Mouse (Mus musculus) heart, postnatal 14 days (tissue): ENCODE results near the gene Ccdc130. TPM values are rescaled to one million over a fixed set of nuclear protein-coding genes. Genes with fewer than 3 reads are reported as not detected.

ENCODE experiments used
- DNase-seq, 2 experiments: peaks; one replicate each; pipeline ENCODE4 v3.0.0; 2021 to 2022
- intact Hi-C: fragments of 180-260 bp; cut with DNase I; formaldehyde crosslinking; loops from one replicate; pipeline ENCODE4 v1.15.1; 2025
- long read RNA-seq, 2 experiments: library from polyadenylated mRNA; stranded (forward); transcript quantifications; one replicate each; pipeline ENCODE4 v2.0.0; 2021
- total RNA-seq, 2 experiments: library from RNA; stranded (reverse); gene quantifications; 2 replicates each; pipeline ENCODE4 v1.2.3; 2021

The Ccdc130 gene
- total RNA-seq, result 10 to 100 TPM in 1 of 2 experiments, 1 to 10 TPM in 1; 8.1 to 10.9 TPM
- long read RNA-seq, experiment 1, transcript Ccdc130-202 (10 exons, 2,119 nt), result major isoform, 10 of 15 reads
- long read RNA-seq, experiment 1, partial matches to known transcripts, result 1 of 15 reads
- long read RNA-seq, experiment 1, other reads (novel, unspliced or antisense), result 2 of 15 reads
- long read RNA-seq, experiment 2, transcript Ccdc130-202 (10 exons, 2,119 nt), result major isoform, 10 of 19 reads
- long read RNA-seq, experiment 2, partial matches to known transcripts, result 3 of 19 reads
- long read RNA-seq, experiment 2, other reads (novel, unspliced or antisense), result 5 of 19 reads

DNA sequence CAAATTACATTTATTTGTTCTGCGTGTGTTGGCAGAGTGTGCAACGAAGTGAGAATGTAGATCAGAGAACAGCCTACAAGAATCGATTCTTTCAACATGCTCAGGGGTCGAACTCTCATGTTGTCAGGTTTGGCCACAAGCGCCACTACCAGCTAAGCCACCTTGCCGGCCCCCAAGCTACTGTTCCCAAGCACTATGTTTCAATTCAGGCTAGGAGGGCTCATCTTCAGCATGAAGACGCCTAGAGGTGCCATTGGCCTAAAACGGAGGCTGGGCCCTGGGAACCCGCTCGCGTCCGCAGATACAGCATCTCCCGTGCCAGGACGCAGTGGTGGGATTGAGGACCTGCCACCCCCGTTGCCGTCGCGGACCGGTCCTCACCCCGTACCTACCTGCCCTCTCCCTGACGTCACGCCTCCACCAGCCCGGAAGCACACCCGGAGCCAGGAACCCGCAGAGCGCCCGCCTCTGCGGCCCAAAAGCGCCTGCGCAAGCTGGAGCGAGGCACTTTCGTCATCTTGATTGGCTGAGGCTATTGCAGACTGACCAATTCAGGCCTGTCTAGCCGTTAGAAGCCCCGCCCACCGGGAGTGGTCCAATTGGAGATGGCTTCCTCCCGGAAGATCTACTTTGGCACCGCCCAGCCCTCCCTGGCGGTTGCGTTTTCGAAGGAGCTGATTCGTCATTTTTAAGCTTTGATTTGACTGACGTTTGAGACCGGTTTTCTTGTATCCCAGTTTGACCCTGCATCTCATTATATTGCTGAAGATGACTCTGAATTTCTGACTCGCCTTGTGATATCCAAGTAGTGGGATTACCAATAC lies at the start of gene Ccdc130:
TSS of gene Ccdc130 (minus strand) at position 431 of the 824 bp plus-strand sequence.
- intact Hi-C loops, result loop anchor here (10.0 kb wide), 1 partner anchor 555 kb away; the partner anchor contains the start of gene Dand5
- DNase-seq, result peak; percentile 99

DNA sequence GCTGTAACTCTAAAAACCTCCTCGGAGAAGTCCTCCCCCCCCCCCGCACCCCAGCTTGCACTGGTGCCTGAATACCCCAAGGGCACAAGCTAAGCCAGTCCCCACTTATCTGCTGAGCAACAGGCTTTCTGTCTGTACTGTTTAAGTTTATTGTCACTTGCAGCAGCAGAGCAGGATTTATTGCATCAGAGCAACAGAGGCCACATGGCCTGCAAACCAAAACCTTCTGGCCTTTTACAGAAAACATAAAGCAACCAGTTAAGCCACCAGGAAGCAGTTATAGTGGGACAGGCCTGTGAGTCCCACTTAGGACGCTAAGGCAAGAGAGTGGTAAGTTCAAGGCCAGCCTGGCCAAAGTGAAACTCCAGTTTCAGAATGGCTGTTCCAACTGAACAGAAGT lies 38.2 kb upstream of the Ccdc130 start:
- intact Hi-C loops, result no loop called here
- no peak for DNase-seq

GRCm38 (mm10) chr8:84303951-84304350 lies 33.8 kb upstream of the Ccdc130 start:
- intact Hi-C loops, result no loop called here
- DNase-seq, result no peak

GRCm38 (mm10) chr8:84297029-84297785 lies 27.0 kb upstream of the Ccdc130 start:
- no peak for DNase-seq
- intact Hi-C loops, result no loop called here

- intact Hi-C loops, result loop anchor here (1.0 kb wide), 1 partner anchor 66 kb away; no protein-coding TSS in a partner anchor
- DNase-seq, result peak; percentile 68 to 69
Observed at GRCm38 (mm10) chr8:84291688-84292087, 21.5 kb upstream of the Ccdc130 start.

DNA sequence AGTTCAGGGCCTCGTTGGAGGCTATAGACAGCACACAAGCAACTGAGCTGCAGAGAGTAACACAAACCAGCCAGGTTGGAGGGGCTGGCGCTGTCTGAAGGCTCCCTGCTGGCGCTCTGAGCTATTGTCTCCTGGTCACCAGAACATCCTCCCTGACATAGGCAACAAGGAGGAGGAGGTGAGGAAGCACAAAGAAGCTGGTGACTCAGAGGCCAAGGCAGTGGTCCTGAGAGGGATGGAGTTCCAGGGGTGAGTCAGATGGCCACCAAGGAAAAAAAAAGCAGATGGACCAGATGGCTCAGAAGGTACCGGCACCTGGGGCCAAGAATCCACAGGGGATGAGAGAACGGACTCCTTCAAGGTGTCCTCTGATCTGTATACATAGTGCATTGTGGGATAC lies 20.9 kb upstream of the Ccdc130 start:
- no peak for DNase-seq
- intact Hi-C loops, result loop anchor here (1.0 kb wide), 1 partner anchor 66 kb away; no protein-coding TSS in a partner anchor

GRCm38 (mm10) chr8:84288892-84289291 lies 18.7 kb upstream of the Ccdc130 start:
- DNase-seq, result no peak
- intact Hi-C loops, result loop anchor here (10.0 kb wide), 1 partner anchor 54 kb away; the partner anchor contains the start of gene Zswim4

DNA sequence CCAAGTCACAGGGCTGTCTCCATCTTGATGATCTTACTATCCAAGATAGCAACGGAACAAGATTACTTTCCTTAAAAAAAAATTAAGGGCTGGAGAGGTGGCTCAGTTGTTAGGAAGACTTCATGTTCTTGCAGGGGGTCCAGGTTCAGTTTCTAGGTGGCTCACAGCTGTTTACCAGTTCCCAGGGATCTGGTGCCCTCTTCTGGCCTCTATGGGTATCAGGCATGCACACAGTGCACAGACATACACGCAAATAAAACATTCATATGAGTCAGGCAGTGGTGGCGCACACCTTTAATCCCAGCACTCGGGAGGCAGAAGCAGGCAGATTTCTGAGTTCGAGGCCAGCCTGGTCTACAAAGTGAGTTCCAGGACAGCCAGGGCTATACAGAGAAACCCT lies 15.5 kb upstream of the Ccdc130 start:
- intact Hi-C loops, result loop anchor here (1.0 to 10.0 kb wide), 3 partner anchors 51 to 246 kb away; partner anchors contain the start of gene Zswim4
- peak; percentile 52 to 64 for DNase-seq

GRCm38 (mm10) chr8:84284608-84285063 lies 14.5 kb upstream of the Ccdc130 start:
- intact Hi-C loops, result loop anchor here (1.0 to 10.0 kb wide), 3 partner anchors 50 to 245 kb away; partner anchors contain the start of gene Zswim4
- DNase-seq, result peak; percentile 27 to 46

GRCm38 (mm10) chr8:84280777-84281176 lies 10.6 kb upstream of the Ccdc130 start:
- DNase-seq, result no peak
- intact Hi-C loops, result loop anchor here (10.0 kb wide), 1 partner anchor 46 kb away; the partner anchor contains the start of gene Zswim4

DNA sequence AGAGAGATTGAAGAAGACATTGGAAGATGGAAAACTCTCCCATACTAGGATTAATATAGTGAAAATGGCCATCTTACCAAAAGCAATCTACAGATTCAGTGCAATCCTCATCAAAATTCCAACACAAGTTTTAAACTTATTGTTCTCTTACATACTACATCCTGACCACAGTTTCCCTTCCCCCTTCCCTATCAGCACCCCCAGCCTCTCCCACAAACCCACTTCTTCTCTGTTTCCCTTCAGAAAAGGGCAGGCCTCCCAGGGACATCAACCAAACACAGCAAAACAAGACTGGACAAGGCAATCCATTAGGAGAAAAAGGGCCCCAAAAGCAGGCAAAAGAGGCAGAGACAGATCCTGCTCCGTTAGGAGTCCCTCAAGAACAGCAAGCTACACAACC lies 6.3 kb upstream of the Ccdc130 start:
- no peak for DNase-seq
- intact Hi-C loops, result no loop called here

DNA sequence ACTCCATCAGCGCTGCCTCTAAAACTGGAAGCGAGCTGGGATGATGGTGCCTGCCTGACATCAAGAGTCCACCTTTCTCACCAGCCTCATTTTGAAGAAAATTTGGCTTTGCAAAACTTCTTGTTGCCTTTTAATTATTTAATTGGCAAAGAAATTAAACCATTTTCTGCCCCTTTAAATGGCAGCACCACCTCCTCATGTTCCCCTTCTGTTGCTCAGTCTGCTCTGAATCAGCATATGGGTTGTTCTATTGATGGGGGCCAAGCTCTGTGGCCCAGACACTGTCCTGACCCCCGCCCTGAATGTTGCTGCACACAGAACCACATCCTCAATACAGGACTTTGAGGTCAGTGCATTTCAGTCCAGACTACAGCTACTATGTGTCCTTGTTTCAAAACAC lies 3.8 kb upstream of the Ccdc130 start:
- intact Hi-C loops, result no loop called here
- DNase-seq, result no peak

GRCm38 (mm10) chr8:84272302-84272701 lies 2.1 kb upstream of the Ccdc130 start:
- intact Hi-C loops, result no loop called here
- DNase-seq, result no peak

DNA sequence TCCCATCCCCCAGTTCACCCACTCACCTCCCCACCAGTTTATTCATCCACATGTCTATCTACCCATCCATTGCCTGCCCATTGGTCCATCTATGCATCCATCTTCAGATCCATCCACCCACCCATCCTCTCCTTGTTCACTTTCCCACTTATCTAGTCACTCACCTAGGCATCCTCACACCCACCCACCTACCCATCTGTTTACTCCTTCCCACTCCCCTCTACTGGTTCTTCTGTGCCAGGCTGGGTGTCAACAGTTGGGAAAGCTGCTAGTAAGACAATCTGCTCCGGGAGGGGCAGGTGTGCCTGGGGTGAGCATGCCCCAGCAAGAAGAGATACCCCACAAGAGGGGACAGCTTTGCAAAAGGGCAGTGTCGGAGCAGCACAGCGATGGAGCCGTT lies 9.1 kb downstream of the Ccdc130 start:
- intact Hi-C loops, result loop anchor here (10.0 kb wide), 1 partner anchor 564 kb away; the partner anchor contains the start of gene Dand5
- DNase-seq, result no peak

- intact Hi-C loops, result no loop called here
Observed at GRCm38 (mm10) chr8:84256822-84257610, 13.2 kb downstream of the Ccdc130 start, which contains the start of gene Mri1. Gene Mri1 (minus strand): TSS chr8:84257326.

GRCm38 (mm10) chr8:84256458-84256821 lies 13.7 kb downstream of the Ccdc130 start:
- intact Hi-C loops, result no loop called here
- DNase-seq, result no peak

More at GRCm38 (mm10) chr8:84256822-84257610, 13.2 kb downstream of the Ccdc130 start, which contains the start of gene Mri1:
- DNase-seq, result peak; percentile 82 to 84

DNA sequence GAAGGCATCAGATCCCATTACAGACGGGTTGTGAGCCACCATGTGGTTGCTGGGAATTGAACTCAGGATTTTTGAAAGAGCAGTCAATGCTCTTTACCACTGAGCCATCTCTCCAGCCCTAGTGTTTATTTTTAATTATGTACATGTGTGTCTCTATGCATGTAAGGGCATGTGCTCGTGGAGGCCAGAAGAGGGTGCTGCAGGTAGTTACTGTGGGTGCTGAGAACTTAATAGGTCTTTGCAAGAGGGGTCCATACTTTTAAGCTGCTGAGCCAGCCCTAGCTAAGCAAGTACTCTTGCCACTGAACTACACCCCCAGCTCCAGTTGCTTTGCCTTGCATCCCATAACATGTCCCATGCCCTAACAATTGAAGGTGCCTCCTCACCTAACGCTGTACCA lies 14.3 kb downstream of the Ccdc130 start:
- no peak for DNase-seq
- intact Hi-C loops, result no loop called here

GRCm38 (mm10) chr8:84249257-84250170 lies 20.7 kb downstream of the Ccdc130 start, which contains the start of gene D8Ertd738e:
Gene D8Ertd738e (minus strand): TSS chr8:84249719.
- intact Hi-C loops, result no loop called here

More at GRCm38 (mm10) chr8:84249257-84250170, 20.7 kb downstream of the Ccdc130 start, which contains the start of gene D8Ertd738e:
- DNase-seq, result peak; percentile 87 to 91
